Mouse (Mus musculus) subcutaneous adipose tissue, adult 2 months (tissue): ENCODE measurements around the gene Cabp7. TPM values are rescaled to one million over a fixed set of nuclear protein-coding genes. Genes with fewer than 3 reads are reported as not detected.

Source experiments
- polyA plus RNA-seq: library from polyadenylated mRNA; depleted of rRNA; stranded (reverse); fragments of >200 nt; gene quantifications from 2 replicates; pipeline ENCODE4 v1.2.3, GENCODE M21; 2012; ENCODE audit warnings: low replicate concordance; rRNA removed

Gene Cabp7
- not detected in 2 replicates for polyA plus RNA-seq

DNA sequence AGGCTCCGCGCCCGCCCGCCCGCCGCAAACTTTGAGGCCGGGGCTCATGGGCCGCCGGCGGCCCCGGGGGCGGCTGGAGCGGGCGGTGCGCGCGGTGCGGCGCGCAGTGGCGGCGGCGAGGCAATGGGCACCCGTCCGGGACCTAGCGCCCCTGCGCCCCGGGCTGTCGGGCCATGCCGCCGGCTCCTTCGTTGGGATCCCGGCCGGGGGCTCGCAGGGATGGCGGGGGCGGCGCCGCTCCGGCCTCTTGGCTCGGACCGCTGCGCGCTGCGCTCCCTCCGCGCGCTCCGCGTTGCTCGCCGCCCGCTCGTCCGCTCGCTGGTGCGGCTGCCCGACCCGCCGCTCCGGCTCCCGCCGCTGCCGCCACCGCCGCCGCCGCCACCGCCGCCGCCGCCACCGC lies at the start of gene Cabp7:
Cabp7 (minus strand) TSS at position 46 of the 400 bp plus-strand sequence.

DNA sequence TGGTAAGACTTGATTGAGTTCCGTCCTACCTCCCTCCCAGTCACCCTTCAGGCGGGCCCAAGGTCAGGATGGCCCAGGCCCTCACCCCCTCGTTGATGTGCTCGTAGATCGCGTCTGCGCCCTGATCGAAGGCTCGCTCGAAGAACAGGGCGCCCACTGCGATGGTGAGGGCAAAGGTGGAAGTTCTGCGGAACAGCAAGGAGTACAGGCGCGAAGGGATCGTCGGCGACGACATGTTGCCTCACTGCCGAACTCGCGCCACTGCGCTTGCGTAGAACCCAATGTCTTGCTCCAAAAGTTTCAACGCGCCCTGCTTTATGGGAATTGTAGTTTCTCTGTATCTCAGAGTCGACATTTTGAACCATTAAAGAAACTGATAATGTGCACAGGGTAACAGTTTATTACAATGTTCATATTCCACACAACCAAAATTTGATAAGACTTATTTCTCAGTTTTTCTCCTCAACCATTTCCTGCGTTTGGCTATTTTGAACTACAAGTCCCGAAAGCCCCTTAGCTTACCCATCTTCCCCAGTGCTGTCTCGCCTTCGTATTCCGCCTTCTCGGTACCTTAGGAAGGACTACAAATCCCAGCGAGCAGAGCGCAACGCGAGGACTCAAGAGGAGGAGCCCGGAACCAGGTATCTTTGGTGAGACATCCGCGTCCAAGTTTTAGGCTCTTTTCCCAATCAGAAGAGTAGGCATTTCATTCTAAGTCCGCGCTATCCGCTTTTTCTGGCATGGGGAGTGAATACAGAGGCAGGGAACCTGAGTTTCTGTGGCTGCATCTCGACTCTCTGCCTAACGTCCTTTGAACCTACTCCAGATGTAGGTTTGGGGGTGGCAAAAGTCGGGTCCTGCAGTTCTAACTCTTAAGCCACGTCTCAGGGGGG lies 42.3 kb downstream of the Cabp7 start, which contains the start of the genes Uqcr10 and Zmat5:
Uqcr10 (minus strand) TSS at position 271 of the 893 bp plus-strand sequence.
Zmat5 (plus strand) TSS at position 607 of the 893 bp plus-strand sequence.

Other genes with a start within 250 kb of the Cabp7 start
- 38.9 and 45.3 TPM in 2 replicates for gene Mtmr3, start 151.9 kb downstream of the Cabp7 start, polyA plus RNA-seq
- gene Gm11032, start 126.7 kb downstream of the Cabp7 start, polyA plus RNA-seq = not detected in 2 replicates
- 17.5 and 20.5 TPM in 2 replicates for gene Ascc2, start 109.0 kb downstream of the Cabp7 start, polyA plus RNA-seq
- 858 and 1,560 TPM in 2 replicates for gene Uqcr10, start 42.4 kb downstream of the Cabp7 start, polyA plus RNA-seq
- gene Zmat5, start 42.1 kb downstream of the Cabp7 start, polyA plus RNA-seq = 46.1 and 51.9 TPM in 2 replicates
- gene Nf2, start 102.8 kb upstream of the Cabp7 start, polyA plus RNA-seq = 51.5 and 66.9 TPM in 2 replicates
- 16.7 and 48.0 TPM in 2 replicates for gene Nipsnap1, start 127.2 kb upstream of the Cabp7 start, polyA plus RNA-seq
- gene Thoc5, start 148.5 kb upstream of the Cabp7 start, polyA plus RNA-seq = 21.1 and 29.7 TPM in 2 replicates
- 0.09 TPM in 1 of 2 replicates, not detected in the other for gene Nefh, start 201.3 kb upstream of the Cabp7 start, polyA plus RNA-seq
- gene Ap1b1, start 240.0 kb upstream of the Cabp7 start, polyA plus RNA-seq = 85.0 and 92.8 TPM in 2 replicates